Mouse (Mus musculus) NIH3T3 (cell line): ENCODE data around the gene Pawr.
A peak's percentile ranks its signal among the peaks of the same experiment; 100 is the strongest.
"Not testable (repeated sequence)": the region's sequence is repeated elsewhere in the genome, so short reads cannot be mapped to it uniquely, and the experiment has no call there.

ENCODE experiments used
- DNase-seq: peaks from one replicate; pipeline ENCODE4 v3.0.0-alpha.2; 2012; ENCODE audit warnings: low read depth

The Pawr gene

DNA sequence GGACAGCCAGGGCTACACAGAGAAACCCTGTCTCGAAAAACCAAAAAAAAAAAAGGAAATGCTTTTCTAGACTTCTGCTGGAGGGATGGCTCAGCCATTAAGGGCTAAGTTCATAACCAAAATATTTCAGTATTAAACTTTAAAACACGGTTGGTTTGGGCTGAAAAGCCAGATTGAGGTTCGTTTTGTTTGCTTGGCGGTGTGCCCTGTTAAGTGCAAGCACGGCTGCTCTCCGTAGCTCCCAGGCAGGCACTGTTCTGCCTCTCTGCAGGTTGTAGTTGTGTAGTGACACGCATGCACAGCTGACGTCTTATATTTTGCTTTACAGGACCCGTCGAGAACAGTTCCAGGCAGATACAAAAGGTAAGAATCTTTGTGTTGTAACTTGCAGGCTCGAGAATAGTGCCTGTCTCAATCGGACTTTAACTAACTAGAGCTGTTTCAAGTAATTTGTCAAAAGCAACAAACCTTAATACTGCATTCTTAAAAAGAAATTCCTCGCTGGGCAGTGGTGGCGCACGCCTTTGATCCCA, 59.5 kb downstream of the Pawr start:
- DNase-seq: no peak

- DNase-seq: no peak
Observed at GRCm38 (mm10) chr10:108392151-108392550, 60.2 kb downstream of the Pawr start.

GRCm38 (mm10) chr10:108394306-108394705, 62.4 kb downstream of the Pawr start:
- no peak for DNase-seq

DNA sequence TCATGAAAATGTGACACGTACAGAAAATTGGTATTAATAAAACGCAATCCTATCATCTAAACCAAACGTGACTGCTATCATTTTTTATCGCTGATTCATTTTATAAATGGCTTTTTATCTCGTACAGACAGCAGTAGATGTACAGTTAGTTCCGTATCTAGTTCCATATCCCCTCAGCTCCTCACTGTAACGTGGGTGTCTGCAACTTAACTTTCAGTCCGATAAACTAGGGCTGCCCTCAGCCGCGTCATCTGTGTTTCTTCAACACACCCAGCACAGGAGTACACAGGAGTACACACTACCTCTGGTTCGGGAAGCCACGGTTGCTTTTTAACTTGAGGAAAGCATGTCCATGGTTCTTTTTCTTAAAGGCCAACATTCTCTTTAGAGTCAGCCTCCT, 63.3 kb downstream of the Pawr start:
- no peak for DNase-seq

DNA sequence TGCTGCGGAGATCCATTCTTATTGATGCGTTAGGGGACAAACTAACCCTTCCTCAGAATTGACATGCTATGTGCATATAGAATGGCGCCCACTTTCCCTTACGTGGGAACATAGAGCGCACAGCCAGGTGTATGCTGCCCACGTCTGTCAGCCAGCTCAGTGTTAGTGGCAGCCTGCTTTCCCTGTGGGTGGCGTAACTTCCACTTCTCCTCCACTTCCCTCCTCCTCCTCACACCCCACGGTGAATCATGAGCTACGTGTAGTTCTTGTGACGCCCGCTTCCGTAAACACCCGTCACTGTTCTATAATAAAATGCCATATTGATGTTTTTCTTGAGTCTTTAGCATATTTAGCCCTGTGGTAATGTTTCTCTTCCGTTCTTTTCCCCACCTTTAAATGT, 63.7 kb downstream of the Pawr start:
- DNase-seq: no peak

GRCm38 (mm10) chr10:108402751-108403150, 70.8 kb downstream of the Pawr start:
- no peak for DNase-seq

- no peak for DNase-seq
Observed at GRCm38 (mm10) chr10:108403366-108403865, 71.5 kb downstream of the Pawr start.

DNA sequence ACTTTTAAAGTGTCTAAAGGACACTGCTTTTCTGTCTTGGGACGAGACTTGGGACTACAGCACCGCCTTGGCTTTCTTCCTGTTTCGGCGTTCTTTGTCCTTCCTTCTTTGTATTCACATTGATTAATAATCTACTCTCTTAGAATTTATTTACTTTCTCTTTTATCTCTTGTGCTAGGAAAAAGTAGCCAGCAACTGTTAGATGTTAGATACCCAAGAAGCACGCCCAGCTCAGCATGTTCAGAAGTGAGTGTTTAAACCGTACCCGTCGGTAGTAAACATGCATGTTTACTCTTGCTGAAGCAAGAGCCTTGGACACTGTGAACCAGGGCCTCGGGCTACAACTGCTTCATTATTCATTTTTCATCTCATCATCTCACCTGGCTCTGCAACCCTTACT, 72.2 kb downstream of the Pawr start:
- no peak for DNase-seq

DNA sequence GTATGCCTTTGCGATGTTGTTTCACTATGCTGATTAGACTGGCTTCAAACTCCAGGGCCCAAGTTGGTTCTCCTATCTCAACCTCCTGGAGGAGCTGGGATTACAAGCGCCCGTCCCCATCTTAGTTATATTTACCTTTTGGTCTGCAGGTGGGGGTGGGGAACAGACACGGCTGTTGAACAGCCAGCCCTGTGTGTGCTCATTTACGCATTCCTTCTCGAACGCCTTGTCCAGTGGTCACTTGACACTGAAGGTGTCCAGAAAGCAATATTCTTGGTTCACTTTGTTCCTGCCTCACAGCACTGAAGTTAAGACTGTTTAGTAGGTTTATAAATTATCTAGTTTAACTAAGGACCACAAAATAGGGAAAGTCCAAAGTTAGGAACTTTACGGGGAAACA, 73.2 kb downstream of the Pawr start:
- no peak for DNase-seq

DNA sequence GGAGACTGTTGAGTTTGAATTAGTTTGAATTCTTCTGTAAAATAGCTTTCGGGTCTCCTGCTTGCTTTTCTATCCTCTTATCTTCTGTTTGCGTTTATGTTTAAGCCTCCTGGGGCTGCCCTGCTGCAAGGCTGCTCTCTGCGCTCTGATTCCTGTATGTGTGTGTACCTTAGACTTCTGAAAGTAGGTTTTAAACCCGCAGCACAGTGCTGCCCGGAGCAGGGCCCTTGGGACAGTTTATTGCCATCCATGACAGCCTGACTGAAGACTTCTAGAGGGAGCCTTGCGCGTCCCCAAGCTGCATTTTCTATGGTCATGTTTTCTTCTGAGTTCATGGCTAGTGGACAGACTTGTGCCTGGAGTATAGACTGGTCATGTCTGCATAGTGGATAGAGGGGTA, 74.0 kb downstream of the Pawr start:
- no peak for DNase-seq

DNA sequence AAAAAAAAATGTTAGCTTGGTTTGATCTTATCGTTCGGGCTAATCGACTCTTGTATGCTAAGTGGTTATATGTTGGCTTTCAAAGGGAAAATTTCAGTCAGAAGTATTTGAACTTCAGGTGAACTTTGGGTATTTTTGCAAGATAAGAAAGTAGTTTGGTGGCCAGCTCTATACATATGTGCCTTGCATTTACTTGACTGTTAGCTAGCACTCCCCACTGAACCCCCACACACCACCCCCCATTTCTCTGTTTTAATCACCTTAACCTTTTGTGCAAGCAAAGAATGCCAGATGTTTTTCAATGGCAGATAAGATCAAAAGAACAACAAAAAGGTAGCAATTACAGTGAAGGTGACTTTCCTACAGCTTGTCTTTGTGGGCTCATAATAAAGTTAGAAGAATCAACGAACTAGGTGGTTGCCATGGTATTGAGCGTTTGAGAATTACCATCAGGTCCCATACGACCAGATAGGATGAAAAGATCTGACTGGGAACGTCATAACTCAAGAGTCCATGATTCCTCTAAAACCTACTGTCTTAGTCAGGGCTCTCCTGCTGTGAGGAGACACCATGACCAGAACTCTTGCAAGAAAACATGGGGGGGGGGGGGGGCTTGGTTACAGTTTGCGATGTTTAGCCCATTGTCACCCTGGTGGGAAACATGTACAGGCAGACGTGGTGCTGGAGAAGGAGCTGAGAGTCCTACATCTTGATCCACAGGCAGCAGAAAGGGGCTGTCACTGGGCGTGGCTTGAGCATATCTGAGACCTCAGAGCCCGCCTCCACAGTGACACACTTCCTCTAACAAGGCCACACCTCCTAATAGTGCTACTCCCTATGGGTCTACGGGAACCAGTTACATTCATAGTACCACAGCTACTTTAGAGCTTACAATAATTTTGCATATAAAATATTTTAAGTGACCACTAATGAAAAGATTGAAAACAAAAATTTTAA, 75.2 kb downstream of the Pawr start:
- no peak for DNase-seq

DNA sequence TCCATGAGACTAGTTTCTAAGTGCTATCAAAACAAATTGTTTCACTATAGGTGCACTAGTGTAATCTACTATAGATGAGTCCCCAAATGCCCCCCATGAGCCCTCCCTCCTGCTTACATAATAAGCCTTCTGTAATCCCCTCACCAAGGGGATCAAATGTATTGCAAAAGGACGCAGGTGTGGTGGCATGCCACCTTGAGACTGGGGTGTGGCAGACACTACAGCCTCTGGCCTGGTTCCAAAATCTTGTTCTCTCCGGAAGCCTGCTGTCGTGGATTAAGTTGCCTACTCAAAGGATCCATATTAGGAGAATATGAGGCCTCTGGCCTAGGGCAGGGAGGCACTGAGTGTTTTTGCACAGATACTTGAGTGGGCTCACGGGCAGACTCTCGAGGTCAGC, 76.1 kb downstream of the Pawr start:
- no peak for DNase-seq

- no peak for DNase-seq
Observed at GRCm38 (mm10) chr10:108408437-108408836, 76.5 kb downstream of the Pawr start.

GRCm38 (mm10) chr10:108408986-108409385, 77.1 kb downstream of the Pawr start:
- DNase-seq: no peak

DNA sequence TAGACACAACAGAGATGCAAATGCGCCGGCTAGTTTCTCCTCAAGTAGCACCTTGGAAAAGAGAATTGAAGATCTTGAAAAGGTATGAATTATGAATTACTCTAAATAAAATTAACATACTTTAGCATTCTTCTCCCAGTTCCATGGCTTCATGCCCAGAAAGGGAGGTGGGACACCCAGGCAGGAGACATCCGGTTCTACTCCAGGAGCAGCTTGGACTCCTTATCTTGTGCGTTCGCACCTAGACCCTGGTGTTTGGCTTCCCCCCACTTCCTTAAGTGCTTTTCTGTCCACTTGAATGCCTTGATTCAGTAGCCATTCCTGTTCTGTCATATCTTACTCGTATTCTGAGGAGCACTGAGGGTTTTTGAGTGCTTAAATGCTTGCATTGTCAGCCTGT, 77.6 kb downstream of the Pawr start:
- no peak for DNase-seq

GRCm38 (mm10) chr10:108414936-108415635, 83.2 kb downstream of the Pawr start:
- DNase-seq: no peak

DNA sequence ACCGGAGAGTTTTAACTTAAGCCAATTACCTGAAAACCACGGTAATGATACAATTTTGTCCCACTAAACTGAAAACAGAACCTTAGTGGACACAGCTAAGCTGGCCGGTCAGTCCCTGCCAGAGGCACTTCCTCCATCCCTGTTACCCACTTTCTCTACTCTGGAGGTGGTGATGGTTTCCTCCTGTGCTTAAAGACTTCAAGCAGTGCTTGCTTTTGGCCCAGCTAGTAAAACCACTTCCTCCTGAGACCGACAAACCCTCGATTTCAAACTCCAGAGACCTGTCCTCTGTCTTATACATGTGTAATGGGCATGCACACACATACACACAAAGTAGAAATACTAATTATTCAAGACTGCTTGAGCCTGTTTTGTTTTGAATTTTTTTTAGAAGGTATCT, 85.5 kb downstream of the Pawr start:
- no peak for DNase-seq

DNA sequence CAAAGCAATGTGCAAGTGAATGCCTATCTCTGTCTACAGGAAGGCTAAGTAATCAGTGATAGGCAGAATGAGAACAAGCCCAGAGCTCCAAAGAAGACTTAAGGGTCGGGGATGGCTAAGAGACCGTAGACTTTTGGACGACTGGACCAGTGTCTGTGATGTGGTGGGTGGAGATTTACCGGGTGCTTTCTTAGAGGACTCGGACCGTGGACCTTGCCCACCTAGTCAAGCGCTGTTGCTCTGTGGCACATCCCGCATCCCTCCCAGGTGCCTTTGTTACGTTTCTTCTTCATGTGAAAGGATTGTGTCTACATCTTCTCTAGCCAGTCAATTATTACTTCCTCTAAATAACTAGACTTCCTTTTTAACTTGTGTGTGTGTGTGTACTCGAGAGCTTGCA, 98.6 kb downstream of the Pawr start:
- no peak for DNase-seq

DNA sequence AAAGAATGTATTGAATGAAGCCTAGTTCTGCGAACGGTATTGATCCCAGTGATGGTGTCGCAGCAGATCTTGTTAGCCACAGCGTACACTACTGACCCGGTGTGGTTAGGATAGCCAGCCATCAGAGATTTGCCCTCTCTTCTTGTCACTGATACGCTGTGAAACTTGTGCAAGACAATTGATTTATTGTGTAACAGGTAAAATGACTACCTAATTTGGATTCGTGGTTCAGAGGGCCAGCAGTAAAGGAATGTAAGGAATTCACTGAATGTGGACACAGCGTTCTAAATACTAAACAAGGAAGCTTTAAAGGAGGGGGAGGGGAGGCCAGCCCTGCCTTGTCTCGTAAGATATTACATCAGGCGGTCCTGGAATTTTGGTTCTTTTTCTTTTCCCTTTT, 100.3 kb downstream of the Pawr start:
- peak; percentile 72 for DNase-seq

GRCm38 (mm10) chr10:108433976-108434375, 102.1 kb downstream of the Pawr start:
- DNase-seq: no peak

DNA sequence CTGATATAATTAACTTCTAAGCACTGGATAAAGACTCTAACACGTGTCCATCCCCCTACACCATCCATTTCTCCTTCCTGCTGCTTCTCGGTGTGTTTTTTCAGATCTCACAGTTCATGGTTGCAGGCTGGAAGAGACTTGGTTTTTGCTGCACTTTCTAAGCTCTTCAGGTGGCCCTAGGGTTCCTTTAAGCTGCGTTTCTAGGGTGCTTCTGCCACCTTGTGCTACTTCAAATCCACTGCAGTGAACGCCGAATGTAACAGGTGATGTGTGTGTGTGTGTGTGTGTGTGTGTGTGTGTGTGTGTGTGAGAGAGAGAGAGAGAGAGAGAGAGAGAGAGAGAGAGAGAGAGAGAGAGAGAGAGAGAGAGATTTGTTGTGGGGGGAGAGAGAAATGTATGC, 103.7 kb downstream of the Pawr start:
- DNase-seq: peak; percentile 75

- DNase-seq: no peak
Observed at GRCm38 (mm10) chr10:108436365-108436764, 104.4 kb downstream of the Pawr start.

GRCm38 (mm10) chr10:108440251-108440650, 108.3 kb downstream of the Pawr start:
- DNase-seq: not testable (repeated sequence)
